Mouse (Mus musculus): ENCODE results near the gene Cntd1. TPM values are rescaled to one million over a fixed set of nuclear protein-coding genes. Genes with fewer than 3 reads are reported as not detected.
"Not testable (repeated sequence)": the region's sequence is repeated elsewhere in the genome, so short reads cannot be mapped to it uniquely, and the experiment has no call there.

Cntd1 gene
- polyA plus RNA-seq, 1 experiment from 2014 or later, result 0.67 TPM

DNA sequence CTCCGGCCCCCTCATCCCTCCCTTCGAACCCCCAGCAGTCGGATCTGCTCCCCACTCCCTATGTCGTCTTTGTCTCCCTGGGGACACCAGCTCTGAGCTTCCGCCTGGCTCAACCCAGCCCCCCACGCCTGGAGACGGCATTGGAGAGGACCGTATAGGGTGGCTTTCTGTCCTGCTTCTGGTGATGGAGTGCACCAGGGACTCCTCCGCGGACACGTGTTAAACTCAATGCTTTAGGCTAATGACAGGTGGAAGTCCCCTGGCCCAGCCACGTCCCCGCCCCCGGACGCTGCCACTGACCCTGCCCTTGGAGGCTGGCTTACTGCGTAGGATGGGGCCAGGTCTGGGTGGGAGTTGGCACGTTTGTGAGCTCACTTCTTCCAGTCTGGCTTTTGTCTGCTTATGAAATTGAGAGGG lies 37.7 kb downstream of the Cntd1 start:
- WGBS (ENCODE audit: insufficient replicate concordance), result under 1% methylated on average over 17 of the region's 17 CpGs
- peak; percentile 61 for ATAC-seq (ENCODE audit: insufficient read depth)
- peak overlapping the region; percentile 99 for H3K27ac ChIP-seq (replicated peaks)
- peaks cover 58% of the 10 kb centered on the region for H3K4me1 ChIP-seq (replicated peaks)
- H3K4me2 ChIP-seq, result peak overlapping the region; percentile 87
- H3K9ac ChIP-seq, result peak overlapping the region; percentile 97
- H3K36me3 ChIP-seq (replicated peaks), result peaks cover 41% of the 10 kb centered on the region
- H3K4me3 ChIP-seq (replicated peaks), result peak overlapping the region; percentile 91
- H3K27me3 ChIP-seq, result no peaks in the 10 kb centered on the region
- H3K9me3 ChIP-seq (replicated peaks), result no peaks in the 10 kb centered on the region

GRCm38 (mm10) chr11:101323609-101324008 lies 44.8 kb downstream of the Cntd1 start:
- 29% methylated on average over 4 of the region's 4 CpGs for WGBS (ENCODE audit: insufficient replicate concordance)
- H3K36me3 ChIP-seq (replicated peaks), result peaks cover 88% of the 10 kb centered on the region

DNA sequence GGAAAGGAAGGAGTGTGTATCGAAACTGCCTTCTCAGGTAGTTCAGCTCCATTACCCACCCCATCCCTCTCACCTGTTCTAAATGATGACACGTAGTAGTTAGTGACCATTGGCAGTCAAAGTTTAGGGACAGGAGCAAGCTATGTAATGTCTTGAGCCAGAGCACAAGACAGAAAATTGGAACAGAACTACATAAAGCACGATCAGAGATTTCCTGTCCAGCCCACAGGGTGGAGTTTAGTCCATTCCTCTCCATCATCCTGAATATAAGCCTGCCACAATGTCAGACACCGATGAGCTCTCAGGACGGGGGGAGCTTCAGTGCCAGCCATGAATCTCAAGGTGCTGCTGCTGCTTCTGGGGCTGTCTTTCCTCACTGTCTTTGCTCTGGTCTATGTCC lies 46.0 kb downstream of the Cntd1 start, which contains the start of gene Aoc2:
TSS of gene Aoc2 (plus strand) at position 301 of the 400 bp plus-strand sequence.
- Histone ChIP-seq H3K27me3 (no peaks in the 10 kb centered on the region), H3K36me3 (replicated peaks) (peaks cover 76% of the 10 kb centered on the region), H3K4me2 (no peak within 1 kb of the TSS), H3K4me1 (replicated peaks) (peaks cover 3% of the 10 kb centered on the region; the same call in 1 of the 2 replicates), H3K9ac (no peak within 1 kb of the TSS), H3K9me3 (replicated peaks) (no peaks in the 10 kb centered on the region), H3K4me3 (replicated peaks) (no peak within 1 kb of the TSS), H3K27ac (replicated peaks) (no peak within 1 kb of the TSS)
- ATAC-seq (ENCODE audit: insufficient read depth), result no peak
- WGBS (ENCODE audit: insufficient replicate concordance), result 81% methylated on average over 5 of the region's 5 CpGs

More at GRCm38 (mm10) chr11:101323609-101324008, 44.8 kb downstream of the Cntd1 start:
- no peaks in the 10 kb centered on the region for H3K27me3 ChIP-seq
- no peaks in the 10 kb centered on the region for H3K9me3 ChIP-seq (replicated peaks)
- no peak overlapping the region for H3K4me2 ChIP-seq
- peaks cover 13% of the 10 kb centered on the region for H3K4me1 ChIP-seq (replicated peaks)
- no peak overlapping the region for H3K27ac ChIP-seq (replicated peaks)
- ATAC-seq (ENCODE audit: insufficient read depth), result peak; percentile 29; the same call in 1 of the 2 replicates
- no peak overlapping the region for H3K4me3 ChIP-seq (replicated peaks)
- H3K9ac ChIP-seq, result no peak overlapping the region

GRCm38 (mm10) chr11:101325201-101325600 lies 46.4 kb downstream of the Cntd1 start:
- H3K9ac ChIP-seq; H3K27me3 ChIP-seq; ATAC-seq (ENCODE audit: insufficient read depth); H3K4me3 ChIP-seq (replicated peaks); H3K27ac ChIP-seq (replicated peaks); H3K9me3 ChIP-seq (replicated peaks); H3K4me2 ChIP-seq; H3K4me1 ChIP-seq (replicated peaks): not testable (repeated sequence)
- 87% methylated on average over 11 of the region's 11 CpGs for WGBS (ENCODE audit: insufficient replicate concordance)
- H3K36me3 ChIP-seq (replicated peaks), result peaks cover 72% of the 10 kb centered on the region

- H3K27me3 ChIP-seq, result no peaks in the 10 kb centered on the region
- no peak overlapping the region for H3K27ac ChIP-seq (replicated peaks)
- peaks cover 62% of the 10 kb centered on the region for H3K36me3 ChIP-seq (replicated peaks)
- no peaks in the 10 kb centered on the region for H3K9me3 ChIP-seq (replicated peaks)
- H3K9ac ChIP-seq, result no peak overlapping the region
- no peak overlapping the region for H3K4me3 ChIP-seq (replicated peaks)
- no peak overlapping the region for H3K4me2 ChIP-seq
- WGBS (ENCODE audit: insufficient replicate concordance), result 81% methylated on average over 11 of the region's 11 CpGs
- ATAC-seq (ENCODE audit: insufficient read depth), result no peak
- no peaks in the 10 kb centered on the region; the same call in 1 of the 2 replicates for H3K4me1 ChIP-seq (replicated peaks)
Measured at GRCm38 (mm10) chr11:101326147-101326546, 47.3 kb downstream of the Cntd1 start.

GRCm38 (mm10) chr11:101327311-101327710 lies 48.5 kb downstream of the Cntd1 start:
- no peak overlapping the region for H3K27ac ChIP-seq (replicated peaks)
- H3K4me2 ChIP-seq, result no peak overlapping the region
- H3K9me3 ChIP-seq (replicated peaks), result no peaks in the 10 kb centered on the region
- no peak for ATAC-seq (ENCODE audit: insufficient read depth)
- H3K4me1 ChIP-seq (replicated peaks), result no peaks in the 10 kb centered on the region; the same call in 1 of the 2 replicates
- H3K36me3 ChIP-seq (replicated peaks), result peaks cover 51% of the 10 kb centered on the region
- WGBS (ENCODE audit: insufficient replicate concordance), result 50% methylated on average over 3 of the region's 3 CpGs
- H3K27me3 ChIP-seq, result no peaks in the 10 kb centered on the region
- no peak overlapping the region for H3K9ac ChIP-seq
- no peak overlapping the region for H3K4me3 ChIP-seq (replicated peaks)

- no peak for ATAC-seq (ENCODE audit: insufficient read depth)
- WGBS (ENCODE audit: insufficient replicate concordance), result 78% methylated on average over 6 of the region's 6 CpGs
- no peaks in the 10 kb centered on the region for H3K27me3 ChIP-seq
- H3K9ac ChIP-seq, result no peak overlapping the region
- no peak overlapping the region for H3K4me2 ChIP-seq
- no peak overlapping the region for H3K27ac ChIP-seq (replicated peaks)
- no peak overlapping the region for H3K4me3 ChIP-seq (replicated peaks)
- peaks cover 33% of the 10 kb centered on the region for H3K36me3 ChIP-seq (replicated peaks)
- H3K9me3 ChIP-seq (replicated peaks), result no peaks in the 10 kb centered on the region
- H3K4me1 ChIP-seq (replicated peaks), result no peaks in the 10 kb centered on the region
Measured at GRCm38 (mm10) chr11:101328941-101329635, 50.3 kb downstream of the Cntd1 start.

DNA sequence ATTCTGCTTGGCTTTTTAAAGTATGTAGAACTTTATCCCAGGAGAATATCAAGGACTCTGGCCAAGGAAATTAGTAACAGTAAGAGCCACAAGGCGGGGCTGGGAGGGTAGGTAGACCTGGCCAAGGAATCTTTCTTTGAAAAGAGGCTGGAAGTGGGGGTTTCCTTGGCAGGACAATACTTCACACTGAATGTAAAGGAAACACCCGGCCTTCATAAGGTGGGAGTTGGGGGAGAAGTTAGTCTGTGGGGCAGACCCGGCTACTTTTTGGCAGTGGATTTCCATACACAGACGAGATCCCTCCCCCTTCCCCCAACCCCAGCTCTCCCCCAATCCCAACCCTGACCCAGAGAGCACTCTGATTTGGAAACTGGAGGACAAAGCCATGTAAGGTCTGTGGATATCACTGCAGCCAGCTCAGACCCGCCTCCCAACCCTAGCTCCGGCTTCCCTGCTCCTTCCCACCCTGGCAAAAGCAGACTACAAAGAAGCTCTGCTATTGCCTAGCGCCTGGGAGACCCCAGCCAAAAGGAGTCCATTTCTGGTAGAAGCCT lies 51.6 kb downstream of the Cntd1 start, which contains the start of gene Aoc3:
TSS of gene Aoc3 (plus strand) at position 235 of the 554 bp plus-strand sequence.
- 61% methylated on average over 7 of the region's 7 CpGs for WGBS (ENCODE audit: insufficient replicate concordance)
- Histone ChIP-seq H3K9ac (no peak within 1 kb of the TSS), H3K27ac (replicated peaks) (no peak within 1 kb of the TSS), H3K27me3 (no peaks in the 10 kb centered on the region), H3K36me3 (replicated peaks) (peaks cover 19% of the 10 kb centered on the region), H3K4me1 (replicated peaks) (peaks cover 5% of the 10 kb centered on the region), H3K4me2 (no peak within 1 kb of the TSS), H3K4me3 (replicated peaks) (no peak within 1 kb of the TSS), H3K9me3 (replicated peaks) (no peaks in the 10 kb centered on the region)
- no peak for ATAC-seq (ENCODE audit: insufficient read depth)

- not testable (repeated sequence) for H3K27ac ChIP-seq (replicated peaks); H3K4me1 ChIP-seq (replicated peaks); H3K4me2 ChIP-seq
Measured at GRCm38 (mm10) chr11:101330961-101331360, 52.1 kb downstream of the Cntd1 start.

DNA sequence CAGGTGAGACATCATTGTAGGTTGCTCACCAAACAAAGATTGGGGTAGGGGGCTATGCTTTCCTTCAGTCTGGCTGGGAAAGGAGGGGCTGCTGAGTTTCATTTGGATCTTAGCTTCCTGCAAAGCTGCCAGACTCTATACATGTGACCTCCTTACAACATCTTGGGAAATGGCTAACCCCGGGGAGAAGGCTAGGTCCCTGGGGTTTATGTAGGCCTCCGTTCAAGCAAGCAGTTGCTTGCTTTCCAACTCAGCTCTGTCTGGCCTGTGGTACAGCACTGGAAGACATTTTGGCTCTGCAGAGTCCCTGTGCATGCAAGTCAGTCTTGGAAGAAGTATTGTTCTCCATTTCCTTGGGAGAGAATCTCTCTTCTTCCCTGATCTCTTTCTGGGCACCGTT lies 53.7 kb downstream of the Cntd1 start:
- 78% methylated on average over 3 of the region's 3 CpGs for WGBS (ENCODE audit: insufficient replicate concordance)
- no peak overlapping the region for H3K4me3 ChIP-seq (replicated peaks)
- no peaks in the 10 kb centered on the region for H3K9me3 ChIP-seq (replicated peaks)
- no peak overlapping the region for H3K27ac ChIP-seq (replicated peaks)
- H3K9ac ChIP-seq, result no peak overlapping the region
- ATAC-seq (ENCODE audit: insufficient read depth), result no peak
- H3K27me3 ChIP-seq, result peaks cover 6% of the 10 kb centered on the region; the same call in 1 of the 2 replicates
- H3K4me2 ChIP-seq, result no peak overlapping the region
- H3K4me1 ChIP-seq (replicated peaks), result peaks cover 10% of the 10 kb centered on the region
- 0 out of 2 replicates have a peak, but pooled peaks cover 7% of the 10 kb centered on the region for H3K36me3 ChIP-seq (replicated peaks)

More at GRCm38 (mm10) chr11:101330961-101331360, 52.1 kb downstream of the Cntd1 start:
- peaks cover 14% of the 10 kb centered on the region for H3K36me3 ChIP-seq (replicated peaks)
- WGBS (ENCODE audit: insufficient replicate concordance), result 65% methylated on average over 6 of the region's 6 CpGs
- H3K9me3 ChIP-seq (replicated peaks); H3K9ac ChIP-seq; H3K4me3 ChIP-seq (replicated peaks); ATAC-seq (ENCODE audit: insufficient read depth); H3K27me3 ChIP-seq: not testable (repeated sequence)

GRCm38 (mm10) chr11:101334023-101334422 lies 55.2 kb downstream of the Cntd1 start:
- H3K9me3 ChIP-seq (replicated peaks), result no peaks in the 10 kb centered on the region
- H3K4me3 ChIP-seq (replicated peaks), result no peak overlapping the region
- no peak overlapping the region for H3K27ac ChIP-seq (replicated peaks)
- H3K27me3 ChIP-seq, result peaks cover 6% of the 10 kb centered on the region; the same call in 1 of the 2 replicates
- H3K9ac ChIP-seq, result no peak overlapping the region
- no peak overlapping the region for H3K4me2 ChIP-seq
- 56% methylated on average over 10 of the region's 10 CpGs for WGBS (ENCODE audit: insufficient replicate concordance)
- ATAC-seq (ENCODE audit: insufficient read depth), result no peak
- peaks cover 23% of the 10 kb centered on the region for H3K4me1 ChIP-seq (replicated peaks)
- no peaks in the 10 kb centered on the region for H3K36me3 ChIP-seq (replicated peaks)

Measured in liver, embryonic 15.5 days (tissue).